Mouse (Mus musculus): ENCODE results near the gene Trim3.

Gene Trim3

GRCm38 (mm10) chr7:105608467-105608866, 24.9 kb downstream of the Trim3 start:
- no peak for DNase-seq (ENCODE audit: low spot score in 2 of 2)

- peak in 1 of 2 experiments; percentile 69 for DNase-seq (ENCODE audit: low spot score in 2 of 2)
Measured at GRCm38 (mm10) chr7:105602860-105603623, 30.3 kb downstream of the Trim3 start.

- DNase-seq (ENCODE audit: low spot score in 2 of 2): no peak
Measured at GRCm38 (mm10) chr7:105590097-105590496, 43.3 kb downstream of the Trim3 start.

- no peak for DNase-seq (ENCODE audit: low spot score in 2 of 2)
Measured at GRCm38 (mm10) chr7:105588325-105588912, 45.0 kb downstream of the Trim3 start.

GRCm38 (mm10) chr7:105581959-105582358, 51.4 kb downstream of the Trim3 start:
- DNase-seq (ENCODE audit: low spot score in 2 of 2): no peak

- peak in 1 of 2 experiments; percentile 77 for DNase-seq (ENCODE audit: low spot score in 2 of 2)
Measured at GRCm38 (mm10) chr7:105581094-105581703, 52.2 kb downstream of the Trim3 start, which contains the start of gene Apbb1. Gene Apbb1 (minus strand): TSS chr7:105581653.

GRCm38 (mm10) chr7:105580627-105581089, 52.7 kb downstream of the Trim3 start:
- no peak for DNase-seq (ENCODE audit: low spot score in 2 of 2)

GRCm38 (mm10) chr7:105578481-105578880, 54.9 kb downstream of the Trim3 start:
- DNase-seq (ENCODE audit: low spot score in 2 of 2): no peak

GRCm38 (mm10) chr7:105577377-105577871, 55.9 kb downstream of the Trim3 start:
- DNase-seq (ENCODE audit: low spot score in 2 of 2): no peak

GRCm38 (mm10) chr7:105576166-105576748, 57.1 kb downstream of the Trim3 start:
- DNase-seq (ENCODE audit: low spot score in 2 of 2): no peak

- no peak for DNase-seq (ENCODE audit: low spot score in 2 of 2)
Measured at GRCm38 (mm10) chr7:105574537-105574936, 58.8 kb downstream of the Trim3 start.

GRCm38 (mm10) chr7:105572949-105573348, 60.4 kb downstream of the Trim3 start:
- DNase-seq (ENCODE audit: low spot score in 2 of 2): no peak

GRCm38 (mm10) chr7:105570756-105571155, 62.6 kb downstream of the Trim3 start:
- DNase-seq (ENCODE audit: low spot score in 2 of 2): no peak

GRCm38 (mm10) chr7:105569512-105570496, 63.6 kb downstream of the Trim3 start:
- no peak for DNase-seq (ENCODE audit: low spot score in 2 of 2)

GRCm38 (mm10) chr7:105568988-105569471, 64.3 kb downstream of the Trim3 start:
- DNase-seq (ENCODE audit: low spot score in 2 of 2): peak; percentile 77 to 92

GRCm38 (mm10) chr7:105568583-105568982, 64.8 kb downstream of the Trim3 start:
- DNase-seq (ENCODE audit: low spot score in 2 of 2): peak in 1 of 2 experiments; percentile 75

- no peak for DNase-seq (ENCODE audit: low spot score in 2 of 2)
Measured at GRCm38 (mm10) chr7:105565071-105565836, 68.1 kb downstream of the Trim3 start.

- DNase-seq (ENCODE audit: low spot score in 2 of 2): no peak
Measured at GRCm38 (mm10) chr7:105563367-105563766, 70.0 kb downstream of the Trim3 start.

GRCm38 (mm10) chr7:105562317-105562716, 71.1 kb downstream of the Trim3 start:
- DNase-seq (ENCODE audit: low spot score in 2 of 2): no peak

GRCm38 (mm10) chr7:105559016-105559415, 74.4 kb downstream of the Trim3 start:
- peak in 1 of 2 experiments; percentile 78 for DNase-seq (ENCODE audit: low spot score in 2 of 2)
